Mouse (Mus musculus): Measurements from ENCODE around the gene Fen1. TPM values are rescaled to one million over a fixed set of nuclear protein-coding genes. Genes with fewer than 3 reads are reported as not detected.

Gene Fen1
- 9.7 TPM for polyA plus RNA-seq (2014; fragmentation: Illumina TruSeq; extraction: RNeasy Lipid Tissue Mini Kit (QIAGEN cat#74804); ENCODE audit: low read depth, low replicate concordance)

GRCm38 (mm10) chr19:10203848-10204615 is at the start of gene Fen1, which contains the start of gene Tmem258:
Fen1 (minus strand) TSS chr19:10204169.
Tmem258 (plus strand) TSS chr19:10204014.

GRCm38 (mm10) chr19:10240654-10241305 is 36.8 kb upstream of the Fen1 start, which contains the start of gene Myrf:
Myrf (minus strand) TSS chr19:10240748.

GRCm38 (mm10) chr19:10182670-10183298 is 21.2 kb downstream of the Fen1 start, which contains the start of gene Fads1:
Fads1 (plus strand) TSS chr19:10182888.

Other genes with a start within 250 kb of the Fen1 start
- 2,429 TPM for gene Fth1, start 223.6 kb downstream of the Fen1 start, polyA plus RNA-seq (2014; fragmentation: Illumina TruSeq; extraction: RNeasy Lipid Tissue Mini Kit (QIAGEN cat#74804); ENCODE audit: low read depth, low replicate concordance)
- 3.3 TPM for gene Best1, start 202.5 kb downstream of the Fen1 start, polyA plus RNA-seq (2014; fragmentation: Illumina TruSeq; extraction: RNeasy Lipid Tissue Mini Kit (QIAGEN cat#74804); ENCODE audit: low read depth, low replicate concordance)
- gene Rab3il1, start 202.5 kb downstream of the Fen1 start, polyA plus RNA-seq (2014; fragmentation: Illumina TruSeq; extraction: RNeasy Lipid Tissue Mini Kit (QIAGEN cat#74804); ENCODE audit: low read depth, low replicate concordance) = 29.7 TPM
- gene Fads3, start 162.6 kb downstream of the Fen1 start, polyA plus RNA-seq (2014; fragmentation: Illumina TruSeq; extraction: RNeasy Lipid Tissue Mini Kit (QIAGEN cat#74804); ENCODE audit: low read depth, low replicate concordance) = 155 TPM
- 284 TPM for gene Fads2, start 102.4 kb downstream of the Fen1 start, polyA plus RNA-seq (2014; fragmentation: Illumina TruSeq; extraction: RNeasy Lipid Tissue Mini Kit (QIAGEN cat#74804); ENCODE audit: low read depth, low replicate concordance)
- gene Fads1, start 21.3 kb downstream of the Fen1 start, polyA plus RNA-seq (2014; fragmentation: Illumina TruSeq; extraction: RNeasy Lipid Tissue Mini Kit (QIAGEN cat#74804); ENCODE audit: low read depth, low replicate concordance) = 172 TPM
- 216 TPM for gene Tmem258, start 155 bp downstream of the Fen1 start, polyA plus RNA-seq (2014; fragmentation: Illumina TruSeq; extraction: RNeasy Lipid Tissue Mini Kit (QIAGEN cat#74804); ENCODE audit: low read depth, low replicate concordance)
- gene Myrf, start 36.6 kb upstream of the Fen1 start, polyA plus RNA-seq (2014; fragmentation: Illumina TruSeq; extraction: RNeasy Lipid Tissue Mini Kit (QIAGEN cat#74804); ENCODE audit: low read depth, low replicate concordance) = 8.1 TPM
- 6.8 TPM for gene Dagla, start 100.7 kb upstream of the Fen1 start, polyA plus RNA-seq (2014; fragmentation: Illumina TruSeq; extraction: RNeasy Lipid Tissue Mini Kit (QIAGEN cat#74804); ENCODE audit: low read depth, low replicate concordance)
- gene Syt7, start 184.9 kb upstream of the Fen1 start, polyA plus RNA-seq (2014; fragmentation: Illumina TruSeq; extraction: RNeasy Lipid Tissue Mini Kit (QIAGEN cat#74804); ENCODE audit: low read depth, low replicate concordance) = 3.0 TPM

All from adipose tissue, adult 10 weeks (tissue).